Mouse (Mus musculus): ENCODE results near the gene Kcnh2.

GRCm38 (mm10) chr5:24350531-24351250 lies 713 bp downstream of the Kcnh2 start:
- TF ChIP-seq CTCF (IDR thresholded peaks at IDR 0.05; ENCODE audit: extremely low read depth, insufficient read length, insufficient replicate concordance, low read depth, low read length) (no peak), POLR2A (IDR thresholded peaks at IDR 0.05; ENCODE audit: low read depth, low read length) (no peak)

All from small intestine, adult 2 months (tissue).